Mouse (Mus musculus) liver, embryonic 12.5 days (tissue): ENCODE results near the gene Zbtb20. TPM values are rescaled to one million over a fixed set of nuclear protein-coding genes. Genes with fewer than 3 reads are reported as not detected.

ENCODE experiments used
- ATAC-seq: fragments of 200-750 bp; cut with Nextera tagmentation; 2 replicates; pipeline ENCODE4 v1.8.0; 2017; ENCODE audit warnings: moderate number of reproducible peaks, mild to moderate bottlenecking, moderate library complexity
- H3K27ac ChIP-seq: fragments of 300-500 bp; sonication (generic); 2 replicates; pipeline ENCODE4 v1.5.1; 2016; ENCODE audit warnings: mild to moderate bottlenecking
- H3K27me3 ChIP-seq: fragments of 300-500 bp; sonication (generic); replicated peaks from 2 replicates; pipeline ENCODE4 v1.6.1; 2016; ENCODE audit warnings: mild to moderate bottlenecking, moderate library complexity
- H3K36me3 ChIP-seq: fragments of 300-500 bp; sonication (generic); 2 replicates; pipeline ENCODE4 v1.6.1; 2016; ENCODE audit warnings: mild to moderate bottlenecking, moderate library complexity
- H3K4me1 ChIP-seq: fragments of 300-500 bp; sonication (generic); 2 replicates; pipeline ENCODE4 v1.6.1; 2016
- H3K4me2 ChIP-seq: fragments of 300-500 bp; sonication (generic); 2 replicates; pipeline ENCODE4 v1.6.1; 2016; ENCODE audit warnings: mild to moderate bottlenecking, moderate library complexity
- H3K4me3 ChIP-seq: fragments of 300-500 bp; sonication (generic); 2 replicates; pipeline ENCODE4 v1.5.1; 2016; ENCODE audit warnings: mild to moderate bottlenecking, moderate library complexity
- H3K9ac ChIP-seq: fragments of 300-500 bp; sonication (generic); 2 replicates; pipeline ENCODE4 v1.6.1; 2016; ENCODE audit warnings: mild to moderate bottlenecking, moderate library complexity
- H3K9me3 ChIP-seq: fragments of 300-500 bp; sonication (generic); replicated peaks from 2 replicates; pipeline ENCODE4 v1.6.1; 2016; ENCODE audit warnings: mild to moderate bottlenecking, moderate library complexity
- WGBS: fragments of 180-500 bp; shearing (Covaris S2); methylation state at CpG from one replicate; pipeline ENCODE4 v1.1.7; 2016; ENCODE audit not compliant: insufficient replicate concordance; 5-methylcytosine and 5-hydroxymethylcytosine counted together
- polyA plus RNA-seq: library from polyadenylated mRNA; unstranded; fragments of >200 nt; fragmentation: Nextera tagmentation; extraction: Ambion mirVana; gene quantifications from 2 replicates; pipeline ENCODE4 v1.2.1, GENCODE M21; 2016

The Zbtb20 gene
- polyA plus RNA-seq, 1 experiment from 2014 or later, result 3.8 TPM

DNA sequence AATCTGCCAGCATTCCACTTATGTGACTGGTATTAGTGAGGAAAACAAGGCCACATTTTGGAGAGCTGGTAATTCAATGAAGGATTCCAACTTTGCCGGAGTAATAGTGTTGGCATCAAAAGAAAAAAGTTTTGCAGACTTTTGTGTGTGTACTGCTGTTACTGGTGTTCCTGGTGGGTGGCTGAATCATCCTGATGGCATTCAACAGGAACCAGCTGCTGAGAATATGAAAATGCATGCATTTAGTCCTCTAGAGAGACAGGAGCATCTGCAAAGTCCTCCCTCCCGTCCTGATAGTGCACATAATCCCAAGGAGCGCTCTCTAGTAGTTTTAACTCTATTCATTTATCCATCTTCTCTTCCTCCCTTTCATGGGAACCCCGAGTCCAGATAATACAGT is 639.9 kb downstream of the Zbtb20 start:
- Histone ChIP-seq H3K4me3 (no peak overlapping the region), H3K9me3 (no peaks in the 10 kb centered on the region), H3K27me3 (no peaks in the 10 kb centered on the region), H3K27ac (no peak overlapping the region), H3K36me3 (no peaks in the 10 kb centered on the region), H3K9ac (no peak overlapping the region), H3K4me1 (no peaks in the 10 kb centered on the region), H3K4me2 (no peak overlapping the region)
- no peak for ATAC-seq
- 55% methylated on average over 4 of the region's 4 CpGs for WGBS

GRCm38 (mm10) chr16:43520274-43520673 is 644.6 kb downstream of the Zbtb20 start:
- Histone ChIP-seq H3K4me2 (no peak overlapping the region), H3K4me3 (no peak overlapping the region), H3K36me3 (no peaks in the 10 kb centered on the region), H3K27me3 (no peaks in the 10 kb centered on the region), H3K9me3 (no peaks in the 10 kb centered on the region), H3K4me1 (no peaks in the 10 kb centered on the region), H3K27ac (no peak overlapping the region), H3K9ac (no peak overlapping the region)
- no peak for ATAC-seq
- WGBS, result 72% methylated on average over 2 of the region's 2 CpGs

DNA sequence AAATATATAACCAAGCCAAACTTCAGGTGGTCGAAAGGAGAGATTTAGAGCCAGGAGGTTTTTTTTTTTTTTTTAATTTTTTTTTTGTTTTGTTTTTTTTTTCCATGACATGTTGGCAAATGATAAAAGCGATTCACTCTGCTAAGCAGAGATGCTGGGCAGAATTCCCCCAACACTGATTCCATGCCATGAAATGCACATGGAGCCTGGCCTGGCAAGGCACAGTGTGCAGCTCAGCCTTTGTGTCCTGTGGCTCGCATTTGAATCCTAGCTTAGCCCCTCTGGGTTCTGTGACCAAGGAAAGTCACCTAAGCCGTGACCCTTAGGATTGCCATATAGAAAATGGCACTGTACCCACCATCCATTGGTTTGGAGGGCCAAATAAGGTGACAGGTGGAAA is 646.8 kb downstream of the Zbtb20 start:
- H3K27ac ChIP-seq, result no peak overlapping the region
- no peak for ATAC-seq

DNA sequence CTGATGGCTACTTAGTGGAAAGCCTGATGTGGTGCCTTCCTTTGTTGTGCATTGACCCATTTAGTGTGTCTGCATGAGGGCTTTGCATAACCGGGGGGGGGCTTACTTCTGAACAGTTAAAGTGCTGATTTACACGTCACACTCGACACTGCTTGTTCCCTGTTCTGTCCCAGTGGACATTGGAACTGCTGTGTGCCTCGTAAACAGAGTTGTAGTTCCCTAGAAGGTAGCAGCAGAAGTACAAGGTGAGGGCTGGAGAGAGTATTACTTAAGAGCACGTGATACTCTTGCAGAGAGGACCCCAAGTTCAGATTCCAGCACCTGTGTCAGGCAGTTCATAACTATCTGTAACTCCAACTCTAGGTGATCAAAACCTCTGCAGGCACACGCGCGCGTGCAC is 648.5 kb downstream of the Zbtb20 start:
- Histone ChIP-seq H3K9ac (no peak overlapping the region), H3K27ac (no peak overlapping the region), H3K9me3 (no peaks in the 10 kb centered on the region), H3K4me2 (no peak overlapping the region), H3K4me3 (no peak overlapping the region), H3K27me3 (no peaks in the 10 kb centered on the region), H3K36me3 (no peaks in the 10 kb centered on the region), H3K4me1 (no peaks in the 10 kb centered on the region)
- no peak for ATAC-seq
- WGBS, result 69% methylated on average over 9 of the region's 9 CpGs

More for the DNA sequence above, 646.8 kb downstream of the Zbtb20 start:
- no peaks in the 10 kb centered on the region for H3K9me3 ChIP-seq
- H3K36me3 ChIP-seq, result no peaks in the 10 kb centered on the region
- H3K4me1 ChIP-seq, result no peaks in the 10 kb centered on the region
- no peak overlapping the region for H3K4me2 ChIP-seq
- H3K27me3 ChIP-seq, result no peaks in the 10 kb centered on the region
- no peak overlapping the region for H3K9ac ChIP-seq
- H3K4me3 ChIP-seq, result no peak overlapping the region
- WGBS, result 74% methylated on average over 4 of the region's 4 CpGs

DNA sequence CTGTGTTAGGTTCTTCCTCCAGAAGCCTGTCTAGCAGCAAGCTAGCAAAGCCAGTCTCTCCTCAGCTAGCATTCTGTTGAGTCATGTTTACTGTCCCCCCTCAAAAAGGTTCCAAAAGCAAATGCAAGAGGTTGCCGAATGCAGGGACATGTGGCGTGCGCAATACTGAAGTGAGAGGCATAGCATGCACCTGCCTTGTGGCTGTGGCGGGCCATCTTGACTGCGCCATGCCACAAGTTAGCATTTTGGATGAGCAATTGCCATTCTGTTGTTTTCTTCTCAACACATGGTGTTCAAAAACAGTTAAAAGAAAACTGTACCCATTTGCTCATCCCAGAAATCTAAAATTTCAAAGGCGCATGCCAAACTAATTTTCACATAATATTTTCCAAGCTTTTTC is 649.9 kb downstream of the Zbtb20 start:
- no peak overlapping the region for H3K9ac ChIP-seq
- WGBS, result 81% methylated on average over 6 of the region's 6 CpGs
- no peak overlapping the region for H3K27ac ChIP-seq
- H3K4me2 ChIP-seq, result no peak overlapping the region
- ATAC-seq, result no peak
- no peaks in the 10 kb centered on the region for H3K27me3 ChIP-seq
- no peaks in the 10 kb centered on the region for H3K36me3 ChIP-seq
- no peaks in the 10 kb centered on the region for H3K9me3 ChIP-seq
- no peaks in the 10 kb centered on the region for H3K4me1 ChIP-seq
- H3K4me3 ChIP-seq, result no peak overlapping the region

- Histone ChIP-seq H3K9me3 (no peaks in the 10 kb centered on the region), H3K4me2 (no peak overlapping the region), H3K9ac (no peak overlapping the region), H3K27me3 (no peaks in the 10 kb centered on the region; the same call in 1 of the 2 replicates), H3K36me3 (no peaks in the 10 kb centered on the region), H3K27ac (no peak overlapping the region), H3K4me3 (no peak overlapping the region), H3K4me1 (no peaks in the 10 kb centered on the region)
- no peak for ATAC-seq
- 46% methylated on average over 1 of the region's 1 CpGs for WGBS
Observed at GRCm38 (mm10) chr16:43528300-43528699, 652.6 kb downstream of the Zbtb20 start.

- no peak overlapping the region for H3K4me3 ChIP-seq
- no peaks in the 10 kb centered on the region for H3K36me3 ChIP-seq
- no peak overlapping the region for H3K4me2 ChIP-seq
- no peaks in the 10 kb centered on the region; the same call in 1 of the 2 replicates for H3K27me3 ChIP-seq
- no peak overlapping the region for H3K9ac ChIP-seq
- WGBS, result 66% methylated on average over 6 of the region's 6 CpGs
- no peaks in the 10 kb centered on the region for H3K4me1 ChIP-seq
- H3K9me3 ChIP-seq, result no peaks in the 10 kb centered on the region
- H3K27ac ChIP-seq, result no peak overlapping the region
- no peak for ATAC-seq
Observed at GRCm38 (mm10) chr16:43531328-43531727, 655.6 kb downstream of the Zbtb20 start.

- H3K4me2 ChIP-seq, result no peak overlapping the region
- H3K27me3 ChIP-seq, result no peaks in the 10 kb centered on the region; the same call in 1 of the 2 replicates
- 83% methylated on average over 3 of the region's 3 CpGs for WGBS
- no peaks in the 10 kb centered on the region for H3K36me3 ChIP-seq
- no peak for ATAC-seq
- no peaks in the 10 kb centered on the region for H3K9me3 ChIP-seq
- no peak overlapping the region for H3K9ac ChIP-seq
- no peak overlapping the region for H3K27ac ChIP-seq
- H3K4me3 ChIP-seq, result no peak overlapping the region
- no peaks in the 10 kb centered on the region for H3K4me1 ChIP-seq
Observed at GRCm38 (mm10) chr16:43534103-43534502, 658.4 kb downstream of the Zbtb20 start.

- Histone ChIP-seq H3K9ac (no peak overlapping the region), H3K4me3 (no peak overlapping the region), H3K4me2 (no peak overlapping the region), H3K4me1 (no peaks in the 10 kb centered on the region), H3K27ac (no peak overlapping the region), H3K27me3 (no peaks in the 10 kb centered on the region; the same call in 1 of the 2 replicates), H3K9me3 (no peaks in the 10 kb centered on the region), H3K36me3 (no peaks in the 10 kb centered on the region)
- 82% methylated on average over 1 of the region's 1 CpGs for WGBS
- no peak for ATAC-seq
Observed at GRCm38 (mm10) chr16:43535912-43536311, 660.2 kb downstream of the Zbtb20 start.

- Histone ChIP-seq H3K36me3 (no peaks in the 10 kb centered on the region), H3K4me2 (no peak overlapping the region), H3K9me3 (no peaks in the 10 kb centered on the region), H3K4me3 (no peak overlapping the region), H3K27me3 (no peaks in the 10 kb centered on the region; the same call in 1 of the 2 replicates), H3K9ac (no peak overlapping the region), H3K27ac (no peak overlapping the region), H3K4me1 (no peaks in the 10 kb centered on the region)
- 69% methylated on average over 7 of the region's 7 CpGs for WGBS
- no peak for ATAC-seq
Observed at GRCm38 (mm10) chr16:43537163-43537562, 661.5 kb downstream of the Zbtb20 start.

DNA sequence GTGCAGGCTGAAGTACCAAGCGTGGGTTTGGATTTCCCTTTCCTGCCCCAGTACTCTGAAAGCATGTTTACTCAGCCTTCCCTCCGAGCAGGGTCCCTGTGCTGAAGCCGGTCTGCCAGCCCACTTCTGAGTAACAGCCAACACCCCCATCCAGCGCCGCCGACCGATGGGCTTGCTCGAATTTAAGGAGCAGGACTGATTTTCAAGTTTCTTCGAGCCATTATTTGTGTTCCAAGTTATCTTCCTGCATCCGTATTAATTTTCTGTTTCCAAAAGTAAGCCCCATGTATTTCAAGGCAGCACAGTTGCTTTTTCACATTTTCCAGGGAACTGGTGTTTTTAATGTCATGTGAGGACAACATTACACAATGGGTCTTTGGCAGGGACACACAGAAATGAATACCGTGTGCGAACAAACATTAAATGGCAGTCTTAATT is 664.0 kb downstream of the Zbtb20 start:
- H3K9me3 ChIP-seq, result no peaks in the 10 kb centered on the region
- H3K36me3 ChIP-seq, result no peaks in the 10 kb centered on the region
- H3K4me2 ChIP-seq, result no peak overlapping the region
- no peak overlapping the region for H3K27ac ChIP-seq
- ATAC-seq, result no peak
- no peaks in the 10 kb centered on the region for H3K27me3 ChIP-seq
- no peak overlapping the region for H3K4me3 ChIP-seq
- 76% methylated on average over 12 of the region's 12 CpGs for WGBS
- H3K9ac ChIP-seq, result no peak overlapping the region
- H3K4me1 ChIP-seq, result no peaks in the 10 kb centered on the region

- ATAC-seq, result no peak
- H3K27me3 ChIP-seq, result no peaks in the 10 kb centered on the region
- 24% methylated on average over 3 of the region's 3 CpGs for WGBS
- no peaks in the 10 kb centered on the region for H3K4me1 ChIP-seq
- H3K9me3 ChIP-seq, result no peaks in the 10 kb centered on the region
- no peak overlapping the region for H3K4me2 ChIP-seq
- no peak overlapping the region for H3K27ac ChIP-seq
- H3K4me3 ChIP-seq, result no peak overlapping the region
- no peak overlapping the region for H3K9ac ChIP-seq
- no peaks in the 10 kb centered on the region for H3K36me3 ChIP-seq
Observed at GRCm38 (mm10) chr16:43540108-43540507, 664.4 kb downstream of the Zbtb20 start.

- 76% methylated on average over 10 of the region's 10 CpGs for WGBS
- H3K4me2 ChIP-seq, result no peak overlapping the region
- no peak overlapping the region for H3K27ac ChIP-seq
- H3K4me1 ChIP-seq, result no peaks in the 10 kb centered on the region
- H3K36me3 ChIP-seq, result no peaks in the 10 kb centered on the region
- no peak overlapping the region for H3K9ac ChIP-seq
- no peaks in the 10 kb centered on the region for H3K9me3 ChIP-seq
- no peak overlapping the region for H3K4me3 ChIP-seq
- ATAC-seq, result no peak
- no peaks in the 10 kb centered on the region for H3K27me3 ChIP-seq
Observed at GRCm38 (mm10) chr16:43540546-43541167, 665.0 kb downstream of the Zbtb20 start.
